Mouse (Mus musculus) cortical plate, adult 2 months (tissue): ENCODE results near the gene Gnb5.

Experiments used
- CTCF ChIP-seq: fragments of 200-500 bp; IDR thresholded peaks from 2 replicates; pipeline ENCODE4 v1.5.1; 2011; ENCODE audit warnings: mild to moderate bottlenecking, control low read depth, low read length; ENCODE audit not compliant: insufficient read depth; ENCODE audit errors: extremely low read depth
- POLR2A ChIP-seq: fragments of 200-500 bp; IDR thresholded peaks from 2 replicates; pipeline ENCODE4 v1.6.1; 2011; ENCODE audit warnings: mild to moderate bottlenecking, low read length, control low read depth; ENCODE audit not compliant: insufficient read depth; ENCODE audit errors: extremely low read depth

DNA sequence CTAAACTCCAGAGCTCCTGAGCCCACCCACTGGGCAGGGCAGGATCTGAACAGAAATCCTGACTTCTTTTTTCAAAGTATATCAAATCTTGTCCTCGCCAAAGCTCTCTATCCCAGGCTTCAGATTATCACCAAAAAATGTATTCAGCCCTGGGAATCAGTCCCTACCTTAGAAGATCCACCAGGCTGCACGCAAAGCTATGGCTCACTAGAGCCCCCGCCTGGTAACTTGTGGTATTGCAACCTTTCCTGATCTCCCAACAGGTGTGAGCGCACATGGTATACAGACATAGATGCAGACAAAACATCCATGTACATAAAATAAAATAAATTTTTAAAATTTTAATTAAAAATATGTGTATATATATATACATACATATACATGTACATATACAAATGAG lies 5.9 kb downstream of the Gnb5 start:
- TF ChIP-seq CTCF = peak; percentile 80
- TF ChIP-seq POLR2A = no peak
